Mouse (Mus musculus) lung, postnatal 0 days (tissue): Measurements from ENCODE around the gene Tst. TPM values are rescaled to one million over a fixed set of nuclear protein-coding genes. Genes with fewer than 3 reads are reported as not detected.

Experiments used
- ATAC-seq: fragments of 200-750 bp; cut with Nextera tagmentation; 2 replicates; pipeline ENCODE4 v1.8.0; 2017; ENCODE audit warnings: moderate library complexity
- DNase-seq: peaks from one replicate; pipeline ENCODE4 v3.0.0-alpha.2; 2016; ENCODE audit warnings: low spot score
- H3K27ac ChIP-seq: fragments of 300-500 bp; sonication (generic); 2 replicates; pipeline ENCODE4 v1.5.1; 2014; ENCODE audit warnings: antibody characterized with exemption, mild to moderate bottlenecking, low read length, mixed read lengths
- H3K27me3 ChIP-seq: fragments of 300-500 bp; sonication (generic); replicated peaks from 2 replicates; pipeline ENCODE4 v1.6.1; 2014; ENCODE audit warnings: low read length, mixed read lengths; ENCODE audit not compliant: insufficient read depth
- H3K36me3 ChIP-seq: fragments of 300-500 bp; sonication (generic); 2 replicates; pipeline ENCODE4 v1.6.1; 2014; ENCODE audit warnings: low read length, mixed read lengths; ENCODE audit not compliant: insufficient read depth
- H3K4me1 ChIP-seq: fragments of 300-500 bp; sonication (generic); 2 replicates; pipeline ENCODE4 v1.6.1; 2014; ENCODE audit warnings: antibody characterized with exemption, low read depth, low read length, mixed read lengths; ENCODE audit not compliant: insufficient read depth
- H3K4me2 ChIP-seq: fragments of 300-500 bp; sonication (generic); replicated peaks from 2 replicates; pipeline ENCODE4 v1.6.1; 2014; ENCODE audit warnings: low read depth, mild to moderate bottlenecking, low read length, moderate library complexity, mixed read lengths
- H3K4me3 ChIP-seq: fragments of 300-500 bp; sonication (generic); 2 replicates; pipeline ENCODE4 v1.5.1; 2014; ENCODE audit warnings: low read depth, low read length
- H3K9ac ChIP-seq: fragments of 300-500 bp; sonication (generic); replicated peaks from 2 replicates; pipeline ENCODE4 v1.6.1; 2014; ENCODE audit warnings: low read depth, mild to moderate bottlenecking
- H3K9me3 ChIP-seq: fragments of 300-500 bp; sonication (generic); 2 replicates; pipeline ENCODE4 v1.6.1; 2016; ENCODE audit warnings: low read length, mixed read lengths
- CTCF ChIP-seq: IDR thresholded peaks from 2 replicates; pipeline ENCODE4 v1.5.1; 2016; ENCODE audit warnings: antibody characterized with exemption, mild to moderate bottlenecking
- EP300 ChIP-seq: IDR thresholded peaks from 2 replicates; pipeline ENCODE4 v1.6.1; 2016; ENCODE audit warnings: antibody characterized with exemption, mild to moderate bottlenecking, control low read depth
- WGBS: fragments of 180-500 bp; shearing (Covaris S2); extraction: QIAGEN DNeasy Blood & Tissue Kit; methylation state at CpG from one replicate; pipeline ENCODE4 v1.1.7; 2014; 5-methylcytosine and 5-hydroxymethylcytosine counted together
- polyA plus RNA-seq: library from polyadenylated mRNA; unstranded; fragments of >200 nt; fragmentation: Nextera tagmentation; extraction: Ambion mirVana; gene quantifications from 2 replicates; pipeline ENCODE4 v1.2.1, GENCODE M21; 2015

Gene Tst
- polyA plus RNA-seq, 1 experiment from 2014 or later: 171 TPM

GRCm38 (mm10) chr15:78390855-78391254, 14.9 kb downstream of the Tst start:
- H3K4me1 ChIP-seq: no peaks in the 10 kb centered on the region
- no peak overlapping the region for H3K27ac ChIP-seq
- no peaks in the 10 kb centered on the region for H3K9me3 ChIP-seq
- ATAC-seq (no peak), DNase-seq (no peak)
- WGBS: 72% methylated on average over 3 of the region's 3 CpGs
- H3K36me3 ChIP-seq: no peaks in the 10 kb centered on the region
- H3K4me3 ChIP-seq: no peak overlapping the region
- no peak overlapping the region for H3K4me2 ChIP-seq
- H3K9ac ChIP-seq: no peak overlapping the region
- TF ChIP-seq EP300 (no peak), CTCF (no peak)
- H3K27me3 ChIP-seq: no peaks in the 10 kb centered on the region

GRCm38 (mm10) chr15:78385564-78385963, 20.1 kb downstream of the Tst start:
- Histone ChIP-seq H3K4me2 (no peak overlapping the region), H3K9me3 (no peaks in the 10 kb centered on the region), H3K4me3 (no peak overlapping the region), H3K4me1 (no peaks in the 10 kb centered on the region), H3K9ac (no peak overlapping the region), H3K27ac (no peak overlapping the region), H3K36me3 (no peaks in the 10 kb centered on the region), H3K27me3 (no peaks in the 10 kb centered on the region)
- no peak for DNase-seq
- TF ChIP-seq EP300: no peak
- no peak for TF ChIP-seq CTCF
- ATAC-seq: no peak
- 90% methylated on average over 1 of the region's 1 CpGs for WGBS

GRCm38 (mm10) chr15:78384220-78385116, 21.2 kb downstream of the Tst start:
- WGBS: 51% methylated on average over 7 of the region's 7 CpGs
- H3K27ac ChIP-seq: no peak overlapping the region
- H3K4me3 ChIP-seq: no peak overlapping the region
- H3K9me3 ChIP-seq: no peaks in the 10 kb centered on the region
- H3K4me1 ChIP-seq: no peaks in the 10 kb centered on the region
- no peak overlapping the region for H3K9ac ChIP-seq
- no peak for DNase-seq
- no peaks in the 10 kb centered on the region for H3K36me3 ChIP-seq
- ATAC-seq: no peak
- no peak for TF ChIP-seq CTCF
- TF ChIP-seq EP300: no peak
- H3K4me2 ChIP-seq: no peak overlapping the region
- no peaks in the 10 kb centered on the region for H3K27me3 ChIP-seq

GRCm38 (mm10) chr15:78383450-78384219, 22.1 kb downstream of the Tst start:
- DNase-seq: no peak

GRCm38 (mm10) chr15:78382115-78382514, 23.6 kb downstream of the Tst start:
- 76% methylated on average over 4 of the region's 4 CpGs for WGBS
- Histone ChIP-seq H3K27me3 (no peaks in the 10 kb centered on the region), H3K4me1 (no peaks in the 10 kb centered on the region), H3K36me3 (no peaks in the 10 kb centered on the region), H3K9ac (no peak overlapping the region), H3K4me3 (no peak overlapping the region), H3K4me2 (no peak overlapping the region), H3K27ac (no peak overlapping the region), H3K9me3 (no peaks in the 10 kb centered on the region)
- ATAC-seq (no peak), DNase-seq (no peak)
- TF ChIP-seq CTCF (no peak), EP300 (no peak)

More at GRCm38 (mm10) chr15:78383450-78384219, 22.1 kb downstream of the Tst start:
- Histone ChIP-seq H3K4me1 (no peaks in the 10 kb centered on the region), H3K4me3 (no peak overlapping the region), H3K4me2 (no peak overlapping the region), H3K9me3 (no peaks in the 10 kb centered on the region), H3K27ac (no peak overlapping the region), H3K27me3 (no peaks in the 10 kb centered on the region), H3K36me3 (no peaks in the 10 kb centered on the region), H3K9ac (no peak overlapping the region)
- 66% methylated on average over 11 of the region's 11 CpGs for WGBS
- no peak for ATAC-seq
- TF ChIP-seq EP300 (no peak), CTCF (no peak)

GRCm38 (mm10) chr15:78380741-78381140, 25.0 kb downstream of the Tst start:
- Histone ChIP-seq H3K27ac (no peak overlapping the region), H3K4me1 (no peaks in the 10 kb centered on the region), H3K27me3 (no peaks in the 10 kb centered on the region), H3K4me2 (no peak overlapping the region), H3K9ac (no peak overlapping the region), H3K4me3 (no peak overlapping the region), H3K9me3 (no peaks in the 10 kb centered on the region), H3K36me3 (no peaks in the 10 kb centered on the region)
- no peak for DNase-seq
- TF ChIP-seq EP300 (no peak), CTCF (no peak)
- 46% methylated on average over 4 of the region's 4 CpGs for WGBS
- no peak for ATAC-seq
